Mouse (Mus musculus) liver, embryonic 12.5 days (tissue): Measurements from ENCODE around the gene Dock9. TPM values are rescaled to one million over a fixed set of nuclear protein-coding genes. Genes with fewer than 3 reads are reported as not detected.

Experiments
- ATAC-seq: fragments of 200-750 bp; cut with Nextera tagmentation; 2 replicates; pipeline ENCODE4 v1.8.0; 2017; ENCODE audit warnings: moderate number of reproducible peaks, mild to moderate bottlenecking, moderate library complexity
- H3K27ac ChIP-seq: fragments of 300-500 bp; sonication (generic); 2 replicates; pipeline ENCODE4 v1.5.1; 2016; ENCODE audit warnings: mild to moderate bottlenecking
- H3K27me3 ChIP-seq: fragments of 300-500 bp; sonication (generic); replicated peaks from 2 replicates; pipeline ENCODE4 v1.6.1; 2016; ENCODE audit warnings: mild to moderate bottlenecking, moderate library complexity
- H3K36me3 ChIP-seq: fragments of 300-500 bp; sonication (generic); 2 replicates; pipeline ENCODE4 v1.6.1; 2016; ENCODE audit warnings: mild to moderate bottlenecking, moderate library complexity
- H3K4me1 ChIP-seq: fragments of 300-500 bp; sonication (generic); 2 replicates; pipeline ENCODE4 v1.6.1; 2016
- H3K4me2 ChIP-seq: fragments of 300-500 bp; sonication (generic); 2 replicates; pipeline ENCODE4 v1.6.1; 2016; ENCODE audit warnings: mild to moderate bottlenecking, moderate library complexity
- H3K4me3 ChIP-seq: fragments of 300-500 bp; sonication (generic); 2 replicates; pipeline ENCODE4 v1.5.1; 2016; ENCODE audit warnings: mild to moderate bottlenecking, moderate library complexity
- H3K9ac ChIP-seq: fragments of 300-500 bp; sonication (generic); 2 replicates; pipeline ENCODE4 v1.6.1; 2016; ENCODE audit warnings: mild to moderate bottlenecking, moderate library complexity
- H3K9me3 ChIP-seq: fragments of 300-500 bp; sonication (generic); replicated peaks from 2 replicates; pipeline ENCODE4 v1.6.1; 2016; ENCODE audit warnings: mild to moderate bottlenecking, moderate library complexity
- WGBS: fragments of 180-500 bp; shearing (Covaris S2); methylation state at CpG from one replicate; pipeline ENCODE4 v1.1.7; 2016; ENCODE audit not compliant: insufficient replicate concordance; 5-methylcytosine and 5-hydroxymethylcytosine counted together
- polyA plus RNA-seq: library from polyadenylated mRNA; unstranded; fragments of >200 nt; fragmentation: Nextera tagmentation; extraction: Ambion mirVana; gene quantifications from 2 replicates; pipeline ENCODE4 v1.2.1, GENCODE M21; 2016

The Dock9 gene
- polyA plus RNA-seq, 1 experiment from 2014 or later, result 2.0 TPM

DNA sequence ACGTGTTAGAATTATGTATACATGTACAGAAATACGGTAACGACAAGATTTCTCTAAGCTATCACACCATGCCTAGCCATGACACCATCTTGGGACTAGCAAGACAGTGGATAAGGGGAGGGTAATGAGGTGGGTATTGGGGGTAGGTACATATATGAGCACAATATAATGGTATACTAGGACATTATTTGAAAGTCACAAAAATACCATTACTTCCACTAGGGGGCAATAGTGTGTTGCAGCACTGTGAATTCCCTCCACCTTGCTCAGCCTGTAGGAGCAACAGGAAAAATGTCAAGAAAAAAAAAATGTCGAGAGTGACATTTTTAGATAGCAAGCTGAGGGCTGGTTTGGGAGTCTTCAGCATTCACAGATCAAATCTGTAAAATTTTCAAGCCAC is 209.2 kb downstream of the Dock9 start:
- Histone ChIP-seq H3K9ac (no peak overlapping the region), H3K4me2 (no peak overlapping the region), H3K27me3 (no peaks in the 10 kb centered on the region), H3K4me1 (peaks cover 5% of the 10 kb centered on the region), H3K4me3 (no peak overlapping the region), H3K9me3 (no peaks in the 10 kb centered on the region), H3K27ac (no peak overlapping the region), H3K36me3 (no peaks in the 10 kb centered on the region)
- ATAC-seq, result no peak
- WGBS, result 68% methylated on average over 4 of the region's 4 CpGs

DNA sequence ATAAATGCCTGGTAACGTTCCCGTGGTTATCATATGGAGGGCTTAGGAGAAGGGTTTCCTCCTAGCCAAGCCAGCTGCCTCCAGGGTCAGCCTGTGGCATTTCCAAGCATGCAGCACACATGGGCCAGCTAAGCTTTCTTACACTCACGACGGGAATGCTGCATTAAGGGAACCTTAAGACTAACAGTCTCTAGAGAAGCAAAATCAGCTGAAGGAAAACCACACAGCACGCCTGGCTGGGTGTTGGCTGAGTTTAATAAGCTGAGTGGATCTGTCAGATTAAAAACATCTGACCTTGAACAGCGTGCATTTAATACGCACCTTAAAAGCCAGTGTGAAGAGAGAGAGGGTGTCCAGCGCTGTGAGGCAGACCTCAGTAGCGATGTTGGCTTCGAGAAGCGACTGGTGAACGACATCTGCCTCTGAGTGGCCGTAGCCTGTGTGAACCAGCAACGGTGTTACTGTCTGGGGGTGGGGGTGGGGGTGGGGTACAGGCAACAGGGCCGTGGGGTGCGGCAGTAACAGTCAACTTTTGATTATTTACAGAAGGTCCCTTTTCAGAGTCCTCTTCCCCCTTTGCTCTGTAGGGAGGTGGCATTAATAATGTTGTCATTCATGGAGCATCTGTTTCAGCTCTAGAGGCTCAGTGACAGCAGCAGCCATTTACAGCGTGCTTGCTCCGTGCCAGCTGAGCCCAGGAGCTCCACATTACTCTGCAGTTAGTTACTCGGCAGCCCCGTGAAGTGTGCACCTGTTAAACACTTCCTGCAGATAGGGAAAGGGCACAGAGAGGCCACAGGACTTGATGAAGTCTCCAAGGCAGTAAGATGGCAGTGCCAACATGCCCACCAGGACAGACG is 211.5 kb downstream of the Dock9 start:
- Histone ChIP-seq H3K4me1 (peaks cover 4% of the 10 kb centered on the region; the same call in 1 of the 2 replicates), H3K27ac (no peak overlapping the region), H3K36me3 (no peaks in the 10 kb centered on the region), H3K9me3 (no peaks in the 10 kb centered on the region), H3K4me3 (no peak overlapping the region), H3K9ac (no peak overlapping the region), H3K27me3 (no peaks in the 10 kb centered on the region), H3K4me2 (no peak overlapping the region)
- ATAC-seq, result no peak
- 65% methylated on average over 21 of the region's 21 CpGs for WGBS

DNA sequence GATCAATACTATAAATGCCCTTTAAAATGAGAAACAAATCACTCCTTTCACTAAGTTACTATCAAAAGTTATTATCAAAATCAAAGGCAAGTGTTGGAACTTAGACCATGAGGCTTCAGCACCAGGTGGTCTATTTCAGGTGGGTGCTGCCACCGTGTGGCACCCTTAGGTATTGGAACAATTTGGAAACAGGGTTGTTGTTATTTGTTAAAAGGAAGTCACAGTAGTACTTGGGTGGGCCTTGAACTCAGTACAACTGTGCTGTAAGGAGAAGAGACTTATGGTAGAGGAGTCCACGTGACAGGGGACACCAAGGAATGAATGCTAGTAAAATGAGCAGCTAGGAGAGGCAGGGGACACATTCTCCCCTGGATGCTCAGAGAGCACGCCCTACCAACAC is 218.6 kb downstream of the Dock9 start:
- Histone ChIP-seq H3K4me2 (no peak overlapping the region), H3K4me3 (no peak overlapping the region), H3K27me3 (no peaks in the 10 kb centered on the region), H3K27ac (no peak overlapping the region), H3K4me1 (no peaks in the 10 kb centered on the region), H3K9me3 (no peaks in the 10 kb centered on the region), H3K9ac (no peak overlapping the region), H3K36me3 (0 out of 2 replicates have a peak, but pooled peaks cover 4% of the 10 kb centered on the region)
- WGBS, result 29% methylated on average over 3 of the region's 3 CpGs
- ATAC-seq, result no peak

- H3K36me3 ChIP-seq, result 0 out of 2 replicates have a peak, but pooled peaks cover 4% of the 10 kb centered on the region
- no peaks in the 10 kb centered on the region for H3K4me1 ChIP-seq
- no peak overlapping the region for H3K27ac ChIP-seq
- no peak overlapping the region for H3K9ac ChIP-seq
- H3K4me3 ChIP-seq, result no peak overlapping the region
- H3K27me3 ChIP-seq, result no peaks in the 10 kb centered on the region
- WGBS, result 68% methylated on average over 5 of the region's 5 CpGs
- no peak for ATAC-seq
- H3K9me3 ChIP-seq, result no peaks in the 10 kb centered on the region
- H3K4me2 ChIP-seq, result no peak overlapping the region
Observed at GRCm38 (mm10) chr14:121573391-121573790, 224.2 kb downstream of the Dock9 start.

DNA sequence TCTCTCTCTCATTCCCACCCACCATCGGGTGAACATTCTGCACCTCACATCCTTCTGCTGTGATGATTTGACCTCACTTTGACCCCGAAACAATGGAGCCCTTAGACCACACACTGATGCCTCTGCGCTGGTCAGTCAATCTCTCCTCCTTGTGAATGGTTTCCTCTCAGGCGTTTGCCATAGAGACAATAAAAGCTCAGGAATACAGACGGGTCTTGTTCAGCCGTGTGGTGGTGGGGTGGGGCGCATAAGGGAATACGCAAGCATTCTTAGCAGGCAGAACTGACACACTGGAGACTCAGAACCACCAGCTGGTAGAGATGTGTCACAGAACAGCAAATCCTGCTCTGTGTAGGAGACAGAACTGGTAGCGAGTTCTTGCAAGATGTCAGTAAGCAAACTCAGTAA is 230.8 kb downstream of the Dock9 start:
- no peak overlapping the region for H3K4me3 ChIP-seq
- H3K4me2 ChIP-seq, result no peak overlapping the region
- no peaks in the 10 kb centered on the region for H3K4me1 ChIP-seq
- H3K27ac ChIP-seq, result no peak overlapping the region
- 68% methylated on average over 9 of the region's 9 CpGs for WGBS
- no peak overlapping the region for H3K9ac ChIP-seq
- H3K36me3 ChIP-seq, result no peaks in the 10 kb centered on the region
- no peak for ATAC-seq
- H3K27me3 ChIP-seq, result no peaks in the 10 kb centered on the region
- H3K9me3 ChIP-seq, result no peaks in the 10 kb centered on the region

DNA sequence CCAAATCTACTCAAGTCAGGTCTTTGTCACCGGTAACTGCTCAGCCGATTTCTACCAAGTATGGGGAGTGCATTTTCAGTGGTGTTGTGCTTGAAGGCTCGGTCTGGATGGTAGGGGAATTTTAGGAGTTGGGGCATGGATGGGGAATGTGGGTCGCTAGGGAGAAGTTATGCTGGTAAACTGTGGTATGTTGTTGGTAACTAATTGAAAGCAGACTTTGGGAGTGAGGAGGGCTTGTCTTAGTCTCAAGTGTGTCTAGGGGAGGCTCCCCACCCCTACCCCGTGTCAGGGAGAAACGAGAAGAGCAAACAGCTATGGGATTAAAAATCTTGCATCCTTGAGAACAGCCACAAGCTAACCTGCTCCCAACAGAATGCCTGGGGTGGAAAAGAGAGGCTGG is 231.7 kb downstream of the Dock9 start:
- H3K4me1 ChIP-seq, result no peaks in the 10 kb centered on the region
- H3K9ac ChIP-seq, result no peak overlapping the region
- no peaks in the 10 kb centered on the region for H3K27me3 ChIP-seq
- 67% methylated on average over 6 of the region's 6 CpGs for WGBS
- no peak for ATAC-seq
- H3K9me3 ChIP-seq, result no peaks in the 10 kb centered on the region
- H3K4me3 ChIP-seq, result no peak overlapping the region
- H3K27ac ChIP-seq, result no peak overlapping the region
- H3K36me3 ChIP-seq, result no peaks in the 10 kb centered on the region; the same call in 1 of the 2 replicates
- H3K4me2 ChIP-seq, result no peak overlapping the region

- WGBS, result 72% methylated on average over 7 of the region's 7 CpGs
Observed at GRCm38 (mm10) chr14:121564656-121565055, 233.0 kb downstream of the Dock9 start.

DNA sequence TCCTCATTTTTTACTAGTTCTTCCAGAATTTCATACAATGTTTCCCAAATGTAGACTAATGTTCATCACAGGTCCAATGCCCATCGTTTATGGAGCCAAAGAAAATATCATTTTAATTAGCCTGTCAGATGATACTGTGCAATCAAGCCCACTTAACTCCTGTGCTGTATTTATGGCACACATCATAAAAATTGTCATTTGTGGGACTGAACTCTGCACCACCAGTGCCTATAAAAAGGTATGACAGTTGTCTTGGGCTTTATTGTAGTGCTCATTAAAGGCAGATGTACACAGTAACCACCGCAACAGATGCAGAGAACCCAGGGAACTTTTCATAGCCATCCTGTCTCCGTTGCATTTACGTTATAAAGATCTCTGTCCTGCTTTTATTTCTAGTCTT is 233.7 kb downstream of the Dock9 start:
- no peak for ATAC-seq
- Histone ChIP-seq H3K27me3 (no peaks in the 10 kb centered on the region), H3K27ac (no peak overlapping the region), H3K9me3 (no peaks in the 10 kb centered on the region), H3K36me3 (no peaks in the 10 kb centered on the region; the same call in 1 of the 2 replicates), H3K9ac (no peak overlapping the region), H3K4me2 (no peak overlapping the region), H3K4me1 (no peaks in the 10 kb centered on the region), H3K4me3 (no peak overlapping the region)
- 74% methylated on average over 4 of the region's 4 CpGs for WGBS

More at GRCm38 (mm10) chr14:121564656-121565055, 233.0 kb downstream of the Dock9 start:
- no peak for ATAC-seq
- no peak overlapping the region for H3K4me3 ChIP-seq
- H3K9ac ChIP-seq, result no peak overlapping the region
- no peak overlapping the region for H3K27ac ChIP-seq
- no peaks in the 10 kb centered on the region; the same call in 1 of the 2 replicates for H3K36me3 ChIP-seq
- no peak overlapping the region for H3K4me2 ChIP-seq
- H3K4me1 ChIP-seq, result no peaks in the 10 kb centered on the region
- H3K9me3 ChIP-seq, result no peaks in the 10 kb centered on the region
- no peaks in the 10 kb centered on the region for H3K27me3 ChIP-seq

GRCm38 (mm10) chr14:121559026-121559425 is 238.6 kb downstream of the Dock9 start:
- no peak overlapping the region for H3K4me3 ChIP-seq
- no peak overlapping the region for H3K4me2 ChIP-seq
- no peaks in the 10 kb centered on the region for H3K9me3 ChIP-seq
- no peak overlapping the region for H3K27ac ChIP-seq
- H3K27me3 ChIP-seq, result no peaks in the 10 kb centered on the region
- H3K9ac ChIP-seq, result no peak overlapping the region
- WGBS, result 54% methylated on average over 13 of the region's 13 CpGs
- H3K4me1 ChIP-seq, result no peaks in the 10 kb centered on the region
- H3K36me3 ChIP-seq, result peaks cover 3% of the 10 kb centered on the region
- ATAC-seq, result no peak

GRCm38 (mm10) chr14:121556401-121557315 is 241.0 kb downstream of the Dock9 start:
- Histone ChIP-seq H3K27me3 (no peaks in the 10 kb centered on the region), H3K4me1 (no peaks in the 10 kb centered on the region), H3K9me3 (no peaks in the 10 kb centered on the region), H3K36me3 (peaks cover 3% of the 10 kb centered on the region), H3K9ac (no peak overlapping the region), H3K4me3 (no peak overlapping the region), H3K4me2 (no peak overlapping the region), H3K27ac (no peak overlapping the region)
- 76% methylated on average over 21 of the region's 21 CpGs for WGBS
- no peak for ATAC-seq

- no peak overlapping the region for H3K4me2 ChIP-seq
- ATAC-seq, result no peak
- H3K9ac ChIP-seq, result no peak overlapping the region
- H3K4me1 ChIP-seq, result no peaks in the 10 kb centered on the region
- no peaks in the 10 kb centered on the region for H3K9me3 ChIP-seq
- no peaks in the 10 kb centered on the region for H3K27me3 ChIP-seq
- no peak overlapping the region for H3K27ac ChIP-seq
- H3K4me3 ChIP-seq, result no peak overlapping the region
- H3K36me3 ChIP-seq, result peaks cover 3% of the 10 kb centered on the region; the same call in 1 of the 2 replicates
Observed at GRCm38 (mm10) chr14:121553785-121554184, 243.9 kb downstream of the Dock9 start.

DNA sequence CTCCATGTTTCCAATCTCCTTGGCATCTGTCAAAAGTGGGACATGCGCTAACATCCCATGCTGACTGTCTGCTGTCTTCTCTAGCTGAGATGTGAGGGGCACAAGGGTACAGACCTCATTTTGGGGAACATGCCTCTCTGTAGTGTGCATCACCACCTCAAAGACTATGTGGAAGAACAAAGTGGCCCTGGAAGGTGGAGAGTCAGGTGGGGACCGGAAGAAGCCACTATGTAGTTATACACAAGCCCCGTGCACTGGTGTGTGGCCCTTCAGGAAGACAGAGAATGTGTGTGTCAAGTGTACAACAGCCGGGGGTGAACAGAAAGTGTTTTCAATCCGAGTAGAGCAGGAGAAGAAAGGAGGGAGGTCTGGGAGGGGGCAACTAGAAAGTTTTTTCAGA is 245.1 kb downstream of the Dock9 start:
- H3K4me3 ChIP-seq, result no peak overlapping the region
- no peak overlapping the region for H3K4me2 ChIP-seq
- H3K27ac ChIP-seq, result no peak overlapping the region
- peaks cover 3% of the 10 kb centered on the region; the same call in 1 of the 2 replicates for H3K36me3 ChIP-seq
- H3K27me3 ChIP-seq, result no peaks in the 10 kb centered on the region
- WGBS, result 60% methylated on average over 5 of the region's 5 CpGs
- H3K9ac ChIP-seq, result no peak overlapping the region
- no peaks in the 10 kb centered on the region for H3K9me3 ChIP-seq
- no peaks in the 10 kb centered on the region for H3K4me1 ChIP-seq
- no peak for ATAC-seq
